Mouse (Mus musculus) layer of hippocampus, adult 8-10 months (tissue): Measurements from ENCODE around the gene Adamts7. TPM values are rescaled to one million over a fixed set of nuclear protein-coding genes. Genes with fewer than 3 reads are reported as not detected.

Source experiments
- DNase-seq, 2 experiments: peaks; one replicate each; pipeline ENCODE4 v3.0.0; 2022; ENCODE audit warnings: low spot score in 2 of 2
- total RNA-seq, 4 experiments: library from RNA; stranded (reverse); gene quantifications; 2 replicates each; pipeline ENCODE4 v1.2.4; 2022

Adamts7 gene
- total RNA-seq, 4 experiments from 2014 or later, result 0.31 to 0.81 (median 0.42) TPM

GRCm38 (mm10) chr9:90146869-90147268 lies 16.0 kb upstream of the Adamts7 start:
- no peak for DNase-seq

GRCm38 (mm10) chr9:90162243-90162925 lies 485 bp upstream of the Adamts7 start:
- DNase-seq, result no peak

- no peak for DNase-seq
Measured at GRCm38 (mm10) chr9:90163749-90164095, 853 bp downstream of the Adamts7 start.

GRCm38 (mm10) chr9:90164670-90165453 lies 2.0 kb downstream of the Adamts7 start:
- no peak for DNase-seq

GRCm38 (mm10) chr9:90165590-90165989 lies 2.7 kb downstream of the Adamts7 start:
- no peak for DNase-seq

GRCm38 (mm10) chr9:90166615-90167014 lies 3.7 kb downstream of the Adamts7 start:
- DNase-seq, result no peak

GRCm38 (mm10) chr9:90169965-90170364 lies 7.1 kb downstream of the Adamts7 start:
- no peak for DNase-seq

GRCm38 (mm10) chr9:90171421-90171820 lies 8.6 kb downstream of the Adamts7 start:
- no peak for DNase-seq

GRCm38 (mm10) chr9:90172528-90173321 lies 9.9 kb downstream of the Adamts7 start:
- no peak for DNase-seq

GRCm38 (mm10) chr9:90173330-90173729 lies 10.5 kb downstream of the Adamts7 start:
- DNase-seq, result no peak

GRCm38 (mm10) chr9:90179409-90179808 lies 16.5 kb downstream of the Adamts7 start:
- no peak for DNase-seq

GRCm38 (mm10) chr9:90181656-90182388 lies 19.0 kb downstream of the Adamts7 start:
- no peak for DNase-seq

- DNase-seq, result no peak
Measured at GRCm38 (mm10) chr9:90182636-90183421, 20.0 kb downstream of the Adamts7 start.

- DNase-seq, result no peak
Measured at GRCm38 (mm10) chr9:90183550-90183949, 20.7 kb downstream of the Adamts7 start.

GRCm38 (mm10) chr9:90184116-90184515 lies 21.2 kb downstream of the Adamts7 start:
- DNase-seq, result no peak

- DNase-seq, result no peak
Measured at GRCm38 (mm10) chr9:90185356-90185910, 22.6 kb downstream of the Adamts7 start.

- no peak for DNase-seq
Measured at GRCm38 (mm10) chr9:90188893-90189292, 26.0 kb downstream of the Adamts7 start.

- DNase-seq, result no peak
Measured at GRCm38 (mm10) chr9:90189391-90189790, 26.5 kb downstream of the Adamts7 start.

- DNase-seq, result no peak
Measured at GRCm38 (mm10) chr9:90195000-90195399, 32.1 kb downstream of the Adamts7 start.

- no peak for DNase-seq
Measured at GRCm38 (mm10) chr9:90196262-90196661, 33.4 kb downstream of the Adamts7 start.
